Mouse (Mus musculus): ENCODE data around the gene Kdm4b.

The Kdm4b gene

DNA sequence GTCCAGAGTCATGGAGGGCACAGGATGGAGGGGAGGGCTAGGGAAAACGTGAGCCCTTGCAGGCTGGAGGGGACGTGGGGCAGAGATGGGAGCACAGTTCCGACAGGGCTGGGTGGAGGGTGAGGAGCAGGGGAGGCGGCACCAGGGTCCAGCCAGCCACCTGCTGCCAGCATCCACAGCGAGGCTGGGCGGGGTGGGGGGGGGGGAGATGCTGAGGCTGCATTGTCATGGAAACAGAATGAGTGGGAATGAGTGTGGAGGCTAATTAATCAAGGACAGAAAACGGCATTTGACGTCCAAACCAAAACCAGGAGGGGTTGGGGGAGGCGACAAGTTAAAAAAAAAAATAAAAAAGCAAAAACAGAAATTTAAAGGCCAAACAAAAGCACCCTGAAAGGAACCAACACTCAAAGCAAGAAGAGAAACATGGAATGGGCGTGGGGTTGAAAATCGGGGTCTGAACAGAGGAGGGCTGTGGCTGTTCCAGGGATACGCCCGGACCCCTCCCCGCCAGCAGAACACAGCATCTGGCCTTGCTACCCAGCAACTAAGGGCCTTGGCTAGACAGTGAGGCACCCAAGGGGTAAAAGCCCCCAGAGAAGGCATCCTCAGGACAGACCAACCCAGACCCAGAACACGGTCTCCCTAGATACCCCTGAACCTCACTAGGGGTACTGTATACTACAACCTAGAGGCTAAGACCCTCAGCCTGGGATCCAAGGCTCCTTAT lies 114.0 kb downstream of the Kdm4b start:
- no peak for DNase-seq (ENCODE audit: low spot score)

DNA sequence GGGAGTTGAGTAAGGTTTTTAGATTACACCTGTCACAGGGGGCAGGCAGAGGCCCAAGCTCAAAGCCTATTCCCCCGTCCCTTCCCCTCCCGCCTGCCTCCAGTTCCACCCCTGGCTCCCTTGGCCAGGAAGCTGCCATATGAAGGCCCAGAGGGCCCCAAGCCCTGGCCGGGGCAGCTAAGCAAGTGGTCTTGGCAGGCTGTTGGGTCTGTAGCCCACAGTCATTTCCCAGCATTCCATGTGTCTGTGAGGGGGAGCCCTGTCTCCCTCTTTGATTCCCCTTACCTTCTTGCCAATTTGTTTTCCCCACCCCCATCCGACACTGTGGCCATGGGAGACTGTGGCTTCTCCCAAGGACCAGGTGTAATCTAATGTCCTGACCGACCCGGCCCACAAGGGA lies 116.5 kb downstream of the Kdm4b start:
- DNase-seq (ENCODE audit: low spot score): no peak

DNA sequence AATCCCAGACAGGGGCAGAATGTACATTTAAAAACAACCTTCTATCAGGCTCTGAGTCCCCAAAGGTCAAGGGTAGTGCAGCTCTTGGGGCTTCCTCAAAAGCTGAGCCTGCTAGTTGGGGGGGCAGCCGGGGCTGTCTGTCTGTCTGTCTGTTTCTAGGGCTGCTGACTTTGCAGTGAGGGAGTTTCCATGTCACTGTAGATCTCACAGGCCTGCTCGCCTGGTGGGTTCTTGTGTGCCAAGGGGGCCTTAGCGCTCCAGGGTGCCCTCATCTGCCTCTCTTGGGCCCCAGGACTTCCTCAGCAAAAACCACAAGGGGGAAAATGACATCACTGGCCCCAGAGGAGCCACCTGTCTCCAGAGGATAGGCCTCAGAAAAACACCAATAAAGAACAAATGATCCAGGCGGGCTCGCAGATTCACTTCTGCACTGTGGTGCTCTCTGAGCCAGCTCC lies 117.5 kb downstream of the Kdm4b start:
- no peak for DNase-seq (ENCODE audit: low spot score)

DNA sequence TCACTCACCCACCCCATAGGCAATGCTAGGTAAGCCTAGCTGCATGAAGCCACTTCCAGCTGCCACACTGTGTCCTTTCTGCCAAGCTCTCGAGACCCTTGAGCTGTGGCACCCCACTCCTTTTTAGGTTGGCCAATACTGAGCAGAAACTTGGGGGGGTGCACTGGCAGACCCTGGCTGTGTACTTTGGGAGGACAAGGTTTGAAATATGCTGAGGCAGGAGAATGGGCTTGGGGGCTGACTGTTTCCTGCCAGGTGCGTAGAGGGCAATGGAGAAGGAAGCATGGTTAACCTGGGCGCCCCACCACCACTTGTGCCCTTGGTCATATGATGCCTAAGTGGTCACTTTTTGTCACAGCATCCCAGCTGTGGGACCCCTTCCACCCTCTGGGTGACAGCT lies 118.9 kb downstream of the Kdm4b start:
- no peak for DNase-seq (ENCODE audit: low spot score)

DNA sequence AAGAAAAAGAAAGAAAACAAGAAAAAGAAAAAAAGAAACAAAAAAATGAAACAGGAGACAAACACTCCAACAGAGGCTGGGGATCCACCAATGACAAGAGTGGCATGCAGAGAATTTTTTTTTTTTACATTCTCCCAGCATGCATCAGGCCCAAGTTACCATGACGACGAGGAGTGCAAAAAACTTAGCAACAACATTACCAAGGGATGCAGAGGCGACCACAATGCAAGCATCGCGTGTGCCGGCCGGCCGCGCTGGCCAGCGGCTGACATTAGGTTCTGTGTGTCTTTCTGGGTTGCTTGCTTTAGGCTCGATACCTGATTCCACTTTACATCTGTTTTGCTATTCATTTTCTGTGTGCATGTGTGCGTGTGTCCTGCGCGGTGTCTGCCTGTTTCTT lies 119.5 kb downstream of the Kdm4b start:
- no peak for DNase-seq (ENCODE audit: low spot score)

DNA sequence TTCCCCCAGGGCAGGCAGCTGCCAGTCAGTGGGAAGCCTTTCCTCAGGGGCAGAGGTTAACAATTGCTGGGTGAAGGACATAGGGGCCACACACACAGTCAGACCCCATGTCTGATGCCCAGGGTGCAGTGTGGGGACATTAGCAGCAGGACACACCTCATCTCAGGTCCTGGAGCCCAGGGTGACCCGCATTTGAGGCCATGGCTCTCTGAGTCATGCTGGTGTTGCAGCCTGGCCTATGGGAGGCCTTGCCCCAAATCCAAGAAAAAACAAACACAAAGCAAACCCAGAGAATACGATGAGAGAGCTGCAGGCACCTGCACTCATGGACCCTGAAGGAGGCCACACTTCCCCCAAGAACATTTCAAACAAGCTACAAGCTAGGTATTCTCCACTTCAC lies 121.9 kb downstream of the Kdm4b start:
- DNase-seq (ENCODE audit: low spot score): no peak

Measured in testis, postnatal 14 days (tissue).